Mouse (Mus musculus): ENCODE results near the gene Tspan5.

The Tspan5 gene

GRCm38 (mm10) chr3:138741649-138742565 is at the start of gene Tspan5:
Gene Tspan5 (plus strand): TSS chr3:138742195.
- DNase-seq (ENCODE audit: low read depth, low spot score): peak; percentile 92

DNA sequence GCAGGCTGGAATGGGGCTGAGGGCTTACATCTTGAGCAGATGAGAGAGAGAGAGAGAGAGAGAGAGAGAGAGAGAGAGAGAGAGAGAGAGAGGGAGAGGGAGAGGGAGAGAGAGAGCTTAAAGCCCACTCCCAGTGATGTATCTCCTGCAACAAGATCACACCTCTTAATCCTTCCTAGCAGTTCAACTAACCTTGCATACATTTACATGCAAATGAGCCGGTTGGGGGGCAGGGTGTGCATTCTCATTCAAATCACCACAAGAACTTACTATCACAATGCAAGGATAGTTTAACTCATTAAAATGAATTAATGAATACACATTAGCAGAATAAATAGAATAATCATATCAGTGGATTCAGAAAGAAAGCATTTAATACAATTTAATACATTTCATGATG is 49.7 kb upstream of the Tspan5 start:
- DNase-seq (ENCODE audit: low read depth, low spot score): no peak

DNA sequence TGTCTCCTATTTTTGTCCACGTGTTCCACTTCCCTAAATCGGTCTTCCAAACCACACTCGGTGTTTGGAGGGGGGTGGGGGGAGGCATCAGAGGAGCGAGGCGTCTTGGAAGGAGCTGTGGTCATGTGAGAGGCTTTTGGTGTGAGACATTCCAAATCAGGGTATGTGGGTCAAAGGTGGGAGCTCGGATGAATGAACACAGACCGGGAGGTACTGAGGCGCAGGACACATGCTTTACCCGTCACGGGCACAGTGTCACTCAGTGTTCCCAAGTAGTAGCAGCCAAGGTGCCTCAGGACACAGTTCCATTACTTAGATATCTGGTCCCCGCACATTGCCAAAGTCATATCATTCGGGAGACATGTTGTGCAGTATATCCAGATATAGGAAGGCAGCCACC is 38.6 kb upstream of the Tspan5 start:
- DNase-seq (ENCODE audit: low read depth, low spot score): no peak

GRCm38 (mm10) chr3:138704469-138704868 is 37.5 kb upstream of the Tspan5 start:
- DNase-seq (ENCODE audit: low read depth, low spot score): no peak

GRCm38 (mm10) chr3:138705875-138706274 is 36.1 kb upstream of the Tspan5 start:
- no peak for DNase-seq (ENCODE audit: low read depth, low spot score)

- no peak for DNase-seq (ENCODE audit: low read depth, low spot score)
Observed at GRCm38 (mm10) chr3:138709183-138709582, 32.8 kb upstream of the Tspan5 start.

DNA sequence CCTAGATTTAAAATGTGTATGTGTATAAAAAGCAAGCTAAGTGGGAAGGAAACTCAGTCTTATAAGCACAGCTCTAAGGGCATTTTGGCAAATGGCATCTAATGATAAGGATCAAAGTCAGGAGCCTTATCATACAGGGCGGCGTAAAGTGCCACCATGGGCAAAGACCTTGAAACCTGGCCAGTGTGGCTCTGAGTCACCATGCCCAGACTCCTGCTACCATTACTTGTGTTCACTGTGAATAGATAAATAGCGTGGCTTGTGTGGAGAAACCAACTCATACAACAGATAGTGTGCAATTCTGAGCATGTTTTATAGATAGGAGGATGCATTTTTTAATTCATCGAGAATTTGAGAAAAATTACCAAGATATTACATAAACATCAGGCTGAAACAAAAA is 30.0 kb upstream of the Tspan5 start:
- no peak for DNase-seq (ENCODE audit: low read depth, low spot score)

- DNase-seq (ENCODE audit: low read depth, low spot score): peak; percentile 77
Observed at GRCm38 (mm10) chr3:138712452-138713140, 29.4 kb upstream of the Tspan5 start.

GRCm38 (mm10) chr3:138713141-138713540 is 28.9 kb upstream of the Tspan5 start:
- DNase-seq (ENCODE audit: low read depth, low spot score): peak; percentile 50

DNA sequence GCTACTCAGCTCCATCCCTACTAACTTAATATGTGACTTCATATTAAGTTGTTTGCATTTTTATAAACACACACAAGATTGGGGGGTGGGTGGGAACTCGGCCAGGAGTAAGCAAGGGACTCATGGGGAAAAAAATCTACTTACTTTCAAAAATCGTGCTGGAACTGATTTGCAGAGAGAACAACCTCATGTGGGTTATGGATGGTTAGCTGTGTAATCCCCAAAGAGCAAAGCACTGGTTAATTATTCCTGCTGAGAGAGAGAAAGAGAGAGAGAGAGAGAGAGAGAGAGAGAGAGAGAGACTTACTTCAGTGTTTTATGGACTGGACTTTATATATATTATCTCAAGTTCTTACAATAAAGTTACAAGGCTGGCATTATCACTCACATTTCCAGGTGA is 27.2 kb upstream of the Tspan5 start:
- no peak for DNase-seq (ENCODE audit: low read depth, low spot score)

- no peak for DNase-seq (ENCODE audit: low read depth, low spot score)
Observed at GRCm38 (mm10) chr3:138715212-138715611, 26.8 kb upstream of the Tspan5 start.

GRCm38 (mm10) chr3:138717040-138717439 is 25.0 kb upstream of the Tspan5 start:
- DNase-seq (ENCODE audit: low read depth, low spot score): no peak

DNA sequence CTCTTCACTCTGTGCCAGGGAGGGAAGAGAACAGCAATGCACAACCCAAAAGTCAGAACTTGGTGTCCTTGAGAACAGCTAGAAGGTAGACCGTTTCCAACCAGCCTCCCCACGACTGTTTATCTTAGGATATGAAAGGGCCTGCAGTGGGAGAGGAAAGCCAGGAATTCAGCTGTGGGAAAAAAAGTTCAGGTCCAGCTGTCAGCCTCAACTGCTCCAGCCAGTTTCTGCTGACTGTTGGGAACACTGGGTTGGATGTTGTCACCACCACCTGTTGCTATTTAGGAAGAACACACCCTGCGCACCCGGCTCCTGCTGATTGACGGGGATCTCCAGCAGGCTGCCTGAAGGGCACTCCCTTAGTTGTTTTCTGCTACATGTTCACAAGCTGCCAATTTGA is 19.8 kb upstream of the Tspan5 start:
- no peak for DNase-seq (ENCODE audit: low read depth, low spot score)

- DNase-seq (ENCODE audit: low read depth, low spot score): no peak
Observed at GRCm38 (mm10) chr3:138727571-138727970, 14.4 kb upstream of the Tspan5 start.

GRCm38 (mm10) chr3:138728840-138729239 is 13.2 kb upstream of the Tspan5 start:
- no peak for DNase-seq (ENCODE audit: low read depth, low spot score)

- no peak for DNase-seq (ENCODE audit: low read depth, low spot score)
Observed at GRCm38 (mm10) chr3:138730812-138731211, 11.2 kb upstream of the Tspan5 start.

- DNase-seq (ENCODE audit: low read depth, low spot score): peak; percentile 65
Observed at GRCm38 (mm10) chr3:138735760-138736159, 6.2 kb upstream of the Tspan5 start.

DNA sequence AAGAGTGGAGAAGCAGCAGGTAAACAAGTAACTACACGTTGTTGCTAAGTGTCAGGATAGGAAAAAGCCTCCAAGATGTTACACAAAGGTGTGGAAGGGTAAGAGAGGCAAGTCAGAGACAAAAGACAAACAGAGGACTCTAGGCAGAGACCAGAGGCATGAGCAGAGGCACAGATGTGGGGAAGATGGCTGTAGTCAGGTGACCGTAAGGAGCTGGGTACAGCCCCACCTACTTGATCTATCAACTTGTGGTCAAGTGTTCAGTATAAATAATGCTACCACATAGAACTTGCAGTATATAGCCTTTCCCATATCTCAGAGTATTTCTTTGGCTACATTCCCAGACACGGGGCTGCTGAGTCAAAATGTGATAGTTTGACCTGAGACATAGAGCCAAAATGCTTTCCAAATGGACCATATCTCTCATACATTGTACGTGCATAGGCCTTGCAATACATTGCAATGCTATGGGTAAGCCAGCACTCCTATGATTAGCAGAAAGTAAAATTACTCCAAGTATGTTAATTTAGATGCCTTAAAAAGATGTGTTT is 2.8 kb upstream of the Tspan5 start:
- no peak for DNase-seq (ENCODE audit: low read depth, low spot score)

GRCm38 (mm10) chr3:138740291-138740690 is 1.7 kb upstream of the Tspan5 start:
- no peak for DNase-seq (ENCODE audit: low read depth, low spot score)

DNA sequence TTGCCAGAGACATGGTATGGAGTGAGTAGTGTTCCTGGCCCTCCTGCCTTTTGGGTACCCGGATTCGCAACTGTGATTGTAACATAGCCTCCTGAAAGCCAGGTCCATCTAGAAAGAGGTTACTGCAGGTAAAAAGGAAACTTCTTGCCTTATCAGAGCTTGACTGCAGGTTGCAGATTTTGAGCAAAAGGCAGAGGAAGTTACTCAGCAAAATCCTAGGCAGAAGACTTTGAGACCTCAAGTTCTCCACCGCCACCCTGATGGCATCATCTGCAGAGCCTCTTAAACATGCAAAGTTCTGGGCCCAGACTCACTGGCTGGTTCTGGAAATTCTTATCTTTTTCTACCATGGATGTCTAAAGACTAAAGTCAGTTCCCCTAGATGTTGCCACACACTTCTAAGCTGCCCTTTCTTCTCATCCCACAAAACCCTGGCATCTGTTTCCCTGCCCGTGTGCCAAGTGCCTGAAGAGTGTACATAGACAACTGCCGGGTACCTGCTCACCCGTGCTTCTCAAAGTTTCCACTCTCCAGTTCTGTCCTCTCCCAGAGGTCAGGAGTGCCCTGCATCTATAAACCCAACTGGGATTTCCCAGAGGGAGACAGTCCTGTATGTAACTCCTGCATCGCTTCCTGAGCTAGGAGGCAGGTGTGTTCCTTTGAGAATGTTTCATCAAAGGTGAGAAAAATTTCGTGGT is 1.0 kb upstream of the Tspan5 start:
- no peak for DNase-seq (ENCODE audit: low read depth, low spot score)

DNA sequence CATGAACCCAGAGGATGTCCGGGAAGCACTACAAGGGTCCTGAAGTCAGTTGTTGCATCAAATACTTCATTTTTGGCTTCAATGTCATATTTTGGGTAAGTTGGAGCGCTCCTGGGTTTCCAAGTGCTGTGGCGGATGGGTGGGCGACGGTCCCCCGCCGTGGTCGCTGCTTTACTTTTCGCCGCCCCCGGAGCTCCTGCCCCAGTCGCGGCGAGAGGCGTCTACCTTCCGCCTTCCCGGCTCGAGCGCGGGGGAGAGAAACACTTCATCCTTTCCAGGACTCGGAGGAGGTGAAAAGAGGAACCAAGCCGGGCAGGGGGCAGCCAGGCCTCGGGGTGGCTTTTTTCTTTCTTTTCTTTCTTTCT is 553 bp downstream of the Tspan5 start:
- peak; percentile 36 for DNase-seq (ENCODE audit: low read depth, low spot score)

- peak; percentile 94 for DNase-seq (ENCODE audit: low read depth, low spot score)
Observed at GRCm38 (mm10) chr3:138743061-138743671, 1.2 kb downstream of the Tspan5 start.

All from brain, adult 2 months (tissue).